Mouse (Mus musculus) forebrain, embryonic 15.5 days (tissue): ENCODE measurements at regions not wholly inside any gene's neighbourhood (a gene's known extent, or its start where the extent isn't known, plus 50 kb on each side); places are given as distances from the start of the nearest gene placed in this dataset.

Source experiments
- ATAC-seq: fragments of 200-750 bp; cut with Nextera tagmentation; replicated peaks from 2 replicates; pipeline ENCODE4 v1.8.0; 2017; ENCODE audit warnings: mild to moderate bottlenecking, moderate TSS enrichment, moderate library complexity
- H3K27ac ChIP-seq: fragments of 300-500 bp; sonication (generic); replicated peaks from 2 replicates; pipeline ENCODE4 v1.5.1; 2015; ENCODE audit warnings: mild to moderate bottlenecking, inconsistent platforms
- H3K27me3 ChIP-seq: fragments of 300-500 bp; sonication (generic); 2 replicates; pipeline ENCODE4 v1.6.1; 2015; ENCODE audit warnings: inconsistent platforms
- H3K36me3 ChIP-seq: fragments of 300-500 bp; sonication (generic); 2 replicates; pipeline ENCODE4 v1.6.1; 2015; ENCODE audit warnings: mild to moderate bottlenecking, inconsistent platforms
- H3K4me1 ChIP-seq: fragments of 300-500 bp; sonication (generic); 2 replicates; pipeline ENCODE4 v1.6.1; 2015; ENCODE audit warnings: inconsistent platforms
- H3K4me2 ChIP-seq: fragments of 300-500 bp; sonication (generic); replicated peaks from 2 replicates; pipeline ENCODE4 v1.6.1; 2015; ENCODE audit warnings: mild to moderate bottlenecking, inconsistent platforms
- H3K4me3 ChIP-seq: fragments of 300-500 bp; sonication (generic); 2 replicates; pipeline ENCODE4 v1.5.1; 2015; ENCODE audit warnings: mild to moderate bottlenecking, inconsistent platforms
- H3K9ac ChIP-seq: fragments of 300-500 bp; sonication (generic); replicated peaks from 2 replicates; pipeline ENCODE4 v1.6.1; 2015; ENCODE audit warnings: mild to moderate bottlenecking, inconsistent platforms
- H3K9me3 ChIP-seq: fragments of 300-500 bp; sonication (generic); 2 replicates; pipeline ENCODE4 v1.6.1; 2016; ENCODE audit warnings: inconsistent platforms
- WGBS: fragments of 180-500 bp; shearing (Covaris S2); methylation state at CpG from one replicate; pipeline ENCODE4 v1.1.7; 2015; ENCODE audit warnings: mixed read lengths; 5-methylcytosine and 5-hydroxymethylcytosine counted together

DNA sequence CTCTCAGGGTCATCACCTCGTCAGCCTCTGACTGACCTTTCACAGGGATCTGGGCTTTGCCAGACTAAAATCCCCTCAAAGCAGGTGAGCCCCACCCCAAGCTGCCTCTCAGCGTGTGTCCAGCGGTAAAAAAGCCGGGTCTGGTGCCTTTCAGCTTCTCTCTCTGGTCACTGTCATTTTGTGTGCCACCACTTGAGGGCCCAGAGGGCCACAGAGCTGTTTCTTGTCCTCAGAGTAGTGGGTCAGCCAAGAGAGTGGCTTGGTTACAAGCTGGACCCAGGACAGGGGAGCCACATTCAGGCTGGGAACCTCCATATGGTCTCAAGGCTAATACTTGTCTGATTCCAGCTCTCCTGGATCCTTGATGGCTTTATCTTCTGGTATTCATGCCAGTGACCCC is 89.0 kb downstream of the Hif1an start:
- under 1% methylated on average over 4 of the region's 4 CpGs for WGBS
- no peak for ATAC-seq

DNA sequence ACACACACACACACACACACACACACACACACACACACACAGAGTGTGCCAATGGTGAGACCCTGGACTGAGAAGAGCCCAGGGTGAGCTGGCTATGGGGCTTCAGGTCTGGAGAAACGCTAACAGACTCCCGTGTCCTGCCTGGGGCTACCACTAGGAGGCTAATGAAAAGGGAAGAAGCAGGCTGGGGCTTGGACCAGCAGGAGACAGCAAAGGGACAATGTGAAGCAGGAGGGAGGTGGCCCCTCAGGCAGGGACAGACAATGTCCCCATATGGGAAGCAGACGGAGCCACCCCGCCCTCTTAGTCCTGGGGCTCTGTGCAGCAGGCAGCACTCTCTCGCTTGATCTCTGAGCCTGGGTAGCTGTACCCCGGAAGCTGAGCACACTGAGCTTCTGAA is 93.1 kb downstream of the Hif1an start:
- H3K9ac ChIP-seq = no peak overlapping the region
- ATAC-seq = 0 out of 2 replicates have a peak, but pooled peaks have one; percentile 23
- WGBS = 3% methylated on average over 6 of the region's 6 CpGs
- H3K4me1 ChIP-seq = no peaks in the 10 kb centered on the region
- H3K4me3 ChIP-seq = no peak overlapping the region
- H3K27me3 ChIP-seq = peaks cover 33% of the 10 kb centered on the region
- H3K9me3 ChIP-seq = no peaks in the 10 kb centered on the region
- no peak overlapping the region for H3K27ac ChIP-seq
- no peak overlapping the region for H3K4me2 ChIP-seq
- no peaks in the 10 kb centered on the region for H3K36me3 ChIP-seq

More for the DNA sequence above, 89.0 kb downstream of the Hif1an start:
- Histone ChIP-seq H3K4me3 (no peak overlapping the region), H3K9me3 (no peaks in the 10 kb centered on the region), H3K36me3 (no peaks in the 10 kb centered on the region), H3K27ac (no peak overlapping the region), H3K4me1 (peaks cover 4% of the 10 kb centered on the region), H3K9ac (no peak overlapping the region), H3K4me2 (no peak overlapping the region), H3K27me3 (peaks cover 51% of the 10 kb centered on the region)

GRCm38 (mm10) chr19:44659316-44659715 is 96.5 kb upstream of the Pax2 start:
- no peak for ATAC-seq
- Histone ChIP-seq H3K4me1 (0 out of 2 replicates have a peak, but pooled peaks cover 2% of the 10 kb centered on the region), H3K9me3 (no peaks in the 10 kb centered on the region), H3K27me3 (peaks cover 21% of the 10 kb centered on the region), H3K4me2 (no peak overlapping the region), H3K4me3 (no peak overlapping the region), H3K36me3 (no peaks in the 10 kb centered on the region), H3K9ac (no peak overlapping the region), H3K27ac (no peak overlapping the region)
- WGBS = 25% methylated on average over 10 of the region's 10 CpGs

GRCm38 (mm10) chr19:44669535-44669958 is 86.3 kb upstream of the Pax2 start:
- Histone ChIP-seq H3K4me1 (peaks cover 29% of the 10 kb centered on the region), H3K27ac (no peak overlapping the region), H3K36me3 (no peaks in the 10 kb centered on the region), H3K27me3 (peaks cover 72% of the 10 kb centered on the region), H3K9ac (no peak overlapping the region), H3K4me3 (0 out of 2 replicates have a peak overlapping the region, but pooled peaks have one; percentile 9), H3K4me2 (peak overlapping the region; percentile 32), H3K9me3 (no peaks in the 10 kb centered on the region)
- no peak for ATAC-seq
- 1% methylated on average over 14 of the region's 14 CpGs for WGBS

- no peak for ATAC-seq
- Histone ChIP-seq H3K4me2 (peak overlapping the region; percentile 39), H3K27me3 (peaks cover 93% of the 10 kb centered on the region), H3K36me3 (no peaks in the 10 kb centered on the region), H3K4me3 (peak overlapping the region; percentile 29), H3K27ac (no peak overlapping the region), H3K9ac (no peak overlapping the region), H3K9me3 (no peaks in the 10 kb centered on the region), H3K4me1 (peaks cover 45% of the 10 kb centered on the region)
- WGBS = 6% methylated on average over 45 of the region's 45 CpGs
These were observed 81.1 kb upstream of the Pax2 start for GRCm38 (mm10) chr19:44674621-44675245.

DNA sequence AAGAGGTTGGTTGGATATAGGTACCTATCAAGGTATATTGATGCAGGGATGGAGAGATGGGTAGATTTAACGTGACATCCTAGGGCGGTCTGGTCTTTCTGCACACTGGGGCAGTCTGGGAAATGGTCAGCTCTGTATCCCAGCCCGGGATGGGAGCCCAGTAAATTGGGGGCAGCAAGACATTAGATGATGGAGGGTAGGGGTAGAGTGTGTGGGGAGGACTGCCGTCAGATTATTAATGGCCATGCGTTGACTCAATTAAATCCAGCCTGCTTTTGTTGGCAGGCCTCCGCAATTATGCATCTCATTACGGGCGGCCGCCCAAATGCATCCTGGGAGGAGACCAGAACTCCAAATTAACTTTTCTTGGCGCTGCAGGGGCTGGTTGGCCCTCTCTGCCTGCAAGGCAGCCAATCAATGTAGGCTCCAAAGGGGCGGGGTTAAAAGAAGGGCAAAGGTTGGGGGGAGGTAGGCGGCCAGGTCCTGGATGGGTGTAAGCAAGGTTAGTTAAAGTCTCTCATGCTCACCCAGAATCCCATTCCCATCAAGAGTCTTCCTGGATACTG is 79.2 kb upstream of the Pax2 start:
- H3K4me1 ChIP-seq = peaks cover 32% of the 10 kb centered on the region
- peaks cover 95% of the 10 kb centered on the region for H3K27me3 ChIP-seq
- no peak overlapping the region for H3K4me3 ChIP-seq
- no peak for ATAC-seq
- no peak overlapping the region for H3K4me2 ChIP-seq
- H3K9ac ChIP-seq = no peak overlapping the region
- H3K27ac ChIP-seq = no peak overlapping the region
- H3K9me3 ChIP-seq = no peaks in the 10 kb centered on the region
- H3K36me3 ChIP-seq = no peaks in the 10 kb centered on the region
- WGBS = 3% methylated on average over 12 of the region's 12 CpGs

DNA sequence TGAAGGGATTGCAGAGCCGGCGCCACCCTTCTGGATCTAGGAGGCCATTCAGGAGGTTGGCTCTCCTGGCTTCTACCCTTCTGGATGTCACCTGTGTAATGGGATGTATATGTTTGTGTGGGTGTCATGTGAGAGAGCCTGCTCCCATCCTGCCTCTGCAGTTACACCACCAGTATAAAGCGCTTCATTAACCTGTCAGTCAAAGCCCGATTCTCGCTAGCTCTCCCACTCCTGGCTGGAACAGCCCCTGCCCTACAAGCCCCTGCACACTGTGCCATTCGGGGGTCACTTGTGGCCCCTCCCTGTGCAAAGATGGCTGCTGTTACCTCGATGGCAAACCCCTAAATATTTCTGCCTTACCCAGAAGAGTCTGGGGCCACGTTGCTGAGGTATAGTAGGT is 78.5 kb upstream of the Pax2 start:
- no peaks in the 10 kb centered on the region for H3K36me3 ChIP-seq
- H3K4me1 ChIP-seq = peaks cover 28% of the 10 kb centered on the region
- H3K4me2 ChIP-seq = no peak overlapping the region
- H3K4me3 ChIP-seq = no peak overlapping the region
- no peak overlapping the region for H3K9ac ChIP-seq
- 42% methylated on average over 8 of the region's 8 CpGs for WGBS
- no peaks in the 10 kb centered on the region for H3K9me3 ChIP-seq
- ATAC-seq = no peak
- peaks cover 94% of the 10 kb centered on the region for H3K27me3 ChIP-seq
- H3K27ac ChIP-seq = no peak overlapping the region

DNA sequence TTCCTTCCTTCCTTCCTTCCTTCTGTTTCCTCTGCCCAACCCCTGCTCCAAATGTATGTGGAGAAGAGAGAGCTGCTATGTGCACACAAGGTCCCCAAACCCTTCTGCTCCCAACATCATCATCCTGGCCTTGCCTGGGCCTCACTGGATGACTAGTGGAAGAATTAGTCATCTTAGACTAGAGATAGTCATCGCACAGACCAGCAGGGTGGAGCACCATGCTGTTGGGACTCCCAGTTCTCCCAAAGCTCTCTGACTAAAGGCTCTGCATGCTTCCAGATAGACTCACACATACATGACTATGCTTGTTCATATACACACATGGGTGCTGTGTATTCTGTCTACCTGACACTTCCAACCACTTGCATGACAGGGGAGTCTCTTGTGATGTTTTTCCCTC is 77.2 kb upstream of the Pax2 start:
- peaks cover 94% of the 10 kb centered on the region for H3K27me3 ChIP-seq
- H3K4me3 ChIP-seq = no peak overlapping the region
- H3K27ac ChIP-seq = no peak overlapping the region
- no peaks in the 10 kb centered on the region for H3K9me3 ChIP-seq
- 73% methylated on average over 1 of the region's 1 CpGs for WGBS
- H3K9ac ChIP-seq = no peak overlapping the region
- H3K36me3 ChIP-seq = no peaks in the 10 kb centered on the region
- no peak for ATAC-seq
- H3K4me1 ChIP-seq = peaks cover 30% of the 10 kb centered on the region
- no peak overlapping the region for H3K4me2 ChIP-seq

DNA sequence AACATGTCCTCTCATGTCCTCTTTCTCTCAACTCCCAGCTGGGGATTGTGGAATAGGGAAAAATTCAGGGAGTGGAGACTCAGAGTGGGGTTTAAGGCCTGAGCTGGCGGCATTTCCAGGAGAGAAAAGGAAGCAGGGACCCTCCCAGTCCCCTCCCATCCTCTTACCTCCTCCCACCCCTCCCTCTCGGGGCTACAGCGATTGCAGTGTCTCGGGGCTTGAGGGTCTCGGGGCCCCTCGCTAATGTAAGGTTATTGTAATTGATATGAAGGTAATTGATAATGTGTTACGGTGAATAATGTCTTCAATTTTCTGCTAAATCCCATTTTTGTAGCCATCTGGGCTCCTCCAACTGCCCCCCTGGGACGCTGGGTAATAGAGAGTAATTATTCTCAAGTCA is 74.2 kb upstream of the Pax2 start:
- H3K4me1 ChIP-seq = peaks cover 21% of the 10 kb centered on the region
- H3K27ac ChIP-seq = no peak overlapping the region
- no peak overlapping the region for H3K4me3 ChIP-seq
- no peak overlapping the region for H3K9ac ChIP-seq
- H3K4me2 ChIP-seq = no peak overlapping the region
- no peaks in the 10 kb centered on the region for H3K36me3 ChIP-seq
- 10% methylated on average over 8 of the region's 8 CpGs for WGBS
- no peak for ATAC-seq
- H3K27me3 ChIP-seq = peaks cover 93% of the 10 kb centered on the region
- H3K9me3 ChIP-seq = no peaks in the 10 kb centered on the region

- WGBS = 2% methylated on average over 12 of the region's 12 CpGs
- no peak for ATAC-seq
- no peak overlapping the region for H3K4me3 ChIP-seq
These were observed 72.7 kb upstream of the Pax2 start for GRCm38 (mm10) chr19:44683191-44683590.

GRCm38 (mm10) chr19:44684061-44684514 is 71.8 kb upstream of the Pax2 start:
- H3K9ac ChIP-seq = no peak overlapping the region
- peaks cover 13% of the 10 kb centered on the region for H3K4me1 ChIP-seq
- peaks cover 88% of the 10 kb centered on the region for H3K27me3 ChIP-seq
- no peak overlapping the region for H3K27ac ChIP-seq
- no peaks in the 10 kb centered on the region for H3K9me3 ChIP-seq
- WGBS = 2% methylated on average over 48 of the region's 48 CpGs
- H3K36me3 ChIP-seq = no peaks in the 10 kb centered on the region
- H3K4me2 ChIP-seq = peak overlapping the region; percentile 40
- peak; percentile 48; the same call in 1 of the 2 replicates for ATAC-seq
- H3K4me3 ChIP-seq = peak overlapping the region; percentile 29

More at GRCm38 (mm10) chr19:44683191-44683590, 72.7 kb upstream of the Pax2 start:
- peaks cover 13% of the 10 kb centered on the region for H3K4me1 ChIP-seq
- no peak overlapping the region for H3K27ac ChIP-seq
- no peak overlapping the region for H3K9ac ChIP-seq
- no peaks in the 10 kb centered on the region for H3K9me3 ChIP-seq
- H3K4me2 ChIP-seq = no peak overlapping the region
- H3K27me3 ChIP-seq = peaks cover 86% of the 10 kb centered on the region
- H3K36me3 ChIP-seq = no peaks in the 10 kb centered on the region

- Histone ChIP-seq H3K4me3 (no peak overlapping the region), H3K9me3 (no peaks in the 10 kb centered on the region), H3K4me1 (peaks cover 13% of the 10 kb centered on the region), H3K4me2 (no peak overlapping the region), H3K36me3 (no peaks in the 10 kb centered on the region), H3K27me3 (peaks cover 73% of the 10 kb centered on the region), H3K9ac (no peak overlapping the region), H3K27ac (no peak overlapping the region)
- ATAC-seq = no peak
- 44% methylated on average over 7 of the region's 7 CpGs for WGBS
These were observed 69.8 kb upstream of the Pax2 start for GRCm38 (mm10) chr19:44686061-44686460.
